Mouse (Mus musculus): Measurements from ENCODE around the gene Gm11555. TPM values are rescaled to one million over a fixed set of nuclear protein-coding genes. Genes with fewer than 3 reads are reported as not detected.
"Not testable (repeated sequence)": the region's sequence is repeated elsewhere in the genome, so short reads cannot be mapped to it uniquely, and the experiment has no call there.

The Gm11555 gene
- polyA plus RNA-seq, 1 experiment from 2014 or later: not detected

GRCm38 (mm10) chr11:99644351-99644750, 5.7 kb downstream of the Gm11555 start:
- H3K4me3 ChIP-seq (ENCODE audit: low read length): no peak overlapping the region
- no peaks in the 10 kb centered on the region for H3K36me3 ChIP-seq (ENCODE audit: control insufficient read depth, insufficient read depth, low read length)
- no peak overlapping the region for H3K9ac ChIP-seq (ENCODE audit: low read depth, low read length)
- no peak for ATAC-seq
- no peaks in the 10 kb centered on the region for H3K9me3 ChIP-seq (ENCODE audit: control insufficient read depth, low read length)
- no peaks in the 10 kb centered on the region for H3K4me1 ChIP-seq (ENCODE audit: control insufficient read depth, insufficient read depth, low read length)
- no peak overlapping the region for H3K27ac ChIP-seq (ENCODE audit: low read length)
- 76% methylated on average over 3 of the region's 3 CpGs for WGBS
- H3K27me3 ChIP-seq (replicated peaks; ENCODE audit: control insufficient read depth, insufficient read depth, low read length): no peaks in the 10 kb centered on the region
- no peak overlapping the region for H3K4me2 ChIP-seq (ENCODE audit: low read depth, low read length)

GRCm38 (mm10) chr11:99643635-99644139, 6.3 kb downstream of the Gm11555 start, which contains the start of gene Krtap4-7:
Krtap4-7 (minus strand) TSS chr11:99644089.
- not testable (repeated sequence) for H3K4me3 ChIP-seq (ENCODE audit: low read length); H3K27me3 ChIP-seq (replicated peaks; ENCODE audit: control insufficient read depth, insufficient read depth, low read length); H3K4me1 ChIP-seq (ENCODE audit: control insufficient read depth, insufficient read depth, low read length); H3K9ac ChIP-seq (ENCODE audit: low read depth, low read length); H3K4me2 ChIP-seq (ENCODE audit: low read depth, low read length); H3K36me3 ChIP-seq (ENCODE audit: control insufficient read depth, insufficient read depth, low read length); ATAC-seq; H3K27ac ChIP-seq (ENCODE audit: low read length); H3K9me3 ChIP-seq (ENCODE audit: control insufficient read depth, low read length)
- WGBS: 83% methylated on average over 9 of the region's 9 CpGs

- Histone ChIP-seq H3K4me1 (ENCODE audit: control insufficient read depth, insufficient read depth, low read length) (no peaks in the 10 kb centered on the region), H3K27me3 (replicated peaks; ENCODE audit: control insufficient read depth, insufficient read depth, low read length) (no peaks in the 10 kb centered on the region), H3K9ac (ENCODE audit: low read depth, low read length) (no peak overlapping the region), H3K9me3 (ENCODE audit: control insufficient read depth, low read length) (no peaks in the 10 kb centered on the region), H3K27ac (ENCODE audit: low read length) (no peak overlapping the region), H3K4me2 (ENCODE audit: low read depth, low read length) (no peak overlapping the region), H3K36me3 (ENCODE audit: control insufficient read depth, insufficient read depth, low read length) (no peaks in the 10 kb centered on the region), H3K4me3 (ENCODE audit: low read length) (no peak overlapping the region)
- ATAC-seq: no peak
- 34% methylated on average over 1 of the region's 1 CpGs for WGBS
These were observed 9.1 kb downstream of the Gm11555 start for GRCm38 (mm10) chr11:99640926-99641325.

- no peaks in the 10 kb centered on the region for H3K27me3 ChIP-seq (replicated peaks; ENCODE audit: control insufficient read depth, insufficient read depth, low read length)
- H3K4me1 ChIP-seq (ENCODE audit: control insufficient read depth, insufficient read depth, low read length): no peaks in the 10 kb centered on the region
- H3K4me2 ChIP-seq (ENCODE audit: low read depth, low read length): no peak overlapping the region
- H3K36me3 ChIP-seq (ENCODE audit: control insufficient read depth, insufficient read depth, low read length): no peaks in the 10 kb centered on the region
- H3K27ac ChIP-seq (ENCODE audit: low read length): no peak overlapping the region
- H3K4me3 ChIP-seq (ENCODE audit: low read length): no peak overlapping the region
- WGBS: 81% methylated on average over 1 of the region's 1 CpGs
- H3K9ac ChIP-seq (ENCODE audit: low read depth, low read length): no peak overlapping the region
- ATAC-seq: no peak
- H3K9me3 ChIP-seq (ENCODE audit: control insufficient read depth, low read length): no peaks in the 10 kb centered on the region
These were observed 12.9 kb downstream of the Gm11555 start for GRCm38 (mm10) chr11:99637086-99637485.

GRCm38 (mm10) chr11:99634653-99635134, 15.3 kb downstream of the Gm11555 start, which contains the start of gene Krtap4-2:
Krtap4-2 (minus strand) TSS chr11:99635084.
- H3K36me3 ChIP-seq (ENCODE audit: control insufficient read depth, insufficient read depth, low read length): no peaks in the 10 kb centered on the region
- 42% methylated on average over 8 of the region's 8 CpGs for WGBS
- no peak within 1 kb of the TSS for H3K27ac ChIP-seq (ENCODE audit: low read length)
- no peaks in the 10 kb centered on the region for H3K27me3 ChIP-seq (replicated peaks; ENCODE audit: control insufficient read depth, insufficient read depth, low read length)
- no peak within 1 kb of the TSS for H3K4me2 ChIP-seq (ENCODE audit: low read depth, low read length)
- no peak within 1 kb of the TSS for H3K4me3 ChIP-seq (ENCODE audit: low read length)
- no peak for ATAC-seq
- no peaks in the 10 kb centered on the region for H3K9me3 ChIP-seq (ENCODE audit: control insufficient read depth, low read length)
- no peaks in the 10 kb centered on the region for H3K4me1 ChIP-seq (ENCODE audit: control insufficient read depth, insufficient read depth, low read length)
- H3K9ac ChIP-seq (ENCODE audit: low read depth, low read length): no peak within 1 kb of the TSS

GRCm38 (mm10) chr11:99633293-99633692, 16.7 kb downstream of the Gm11555 start:
- H3K4me2 ChIP-seq (ENCODE audit: low read depth, low read length): no peak overlapping the region
- ATAC-seq: no peak
- no peak overlapping the region for H3K9ac ChIP-seq (ENCODE audit: low read depth, low read length)
- H3K9me3 ChIP-seq (ENCODE audit: control insufficient read depth, low read length): no peaks in the 10 kb centered on the region
- WGBS: 71% methylated on average over 2 of the region's 2 CpGs
- no peaks in the 10 kb centered on the region for H3K27me3 ChIP-seq (replicated peaks; ENCODE audit: control insufficient read depth, insufficient read depth, low read length)
- H3K27ac ChIP-seq (ENCODE audit: low read length): no peak overlapping the region
- no peaks in the 10 kb centered on the region for H3K36me3 ChIP-seq (ENCODE audit: control insufficient read depth, insufficient read depth, low read length)
- no peak overlapping the region for H3K4me3 ChIP-seq (ENCODE audit: low read length)
- no peaks in the 10 kb centered on the region for H3K4me1 ChIP-seq (ENCODE audit: control insufficient read depth, insufficient read depth, low read length)

GRCm38 (mm10) chr11:99630890-99631289, 19.1 kb downstream of the Gm11555 start:
- Histone ChIP-seq H3K4me2 (ENCODE audit: low read depth, low read length) (no peak overlapping the region), H3K9me3 (ENCODE audit: control insufficient read depth, low read length) (no peaks in the 10 kb centered on the region), H3K9ac (ENCODE audit: low read depth, low read length) (no peak overlapping the region), H3K36me3 (ENCODE audit: control insufficient read depth, insufficient read depth, low read length) (no peaks in the 10 kb centered on the region), H3K4me1 (ENCODE audit: control insufficient read depth, insufficient read depth, low read length) (no peaks in the 10 kb centered on the region), H3K4me3 (ENCODE audit: low read length) (no peak overlapping the region), H3K27me3 (replicated peaks; ENCODE audit: control insufficient read depth, insufficient read depth, low read length) (no peaks in the 10 kb centered on the region), H3K27ac (ENCODE audit: low read length) (no peak overlapping the region)
- 59% methylated on average over 3 of the region's 3 CpGs for WGBS
- ATAC-seq: no peak

- no peak for ATAC-seq
- no peak within 1 kb of the TSS for H3K9ac ChIP-seq (ENCODE audit: low read depth, low read length)
These were observed 21.9 kb downstream of the Gm11555 start, which contains the start of gene Krtap4-1 for GRCm38 (mm10) chr11:99628138-99628537. Krtap4-1 (minus strand) TSS chr11:99628238.

GRCm38 (mm10) chr11:99620335-99620734, 29.7 kb downstream of the Gm11555 start, which contains the start of gene Gm11562:
Gm11562 (minus strand) TSS chr11:99620435.
- ATAC-seq: no peak
- no peak within 1 kb of the TSS for H3K27ac ChIP-seq (ENCODE audit: low read length)
- 76% methylated on average over 2 of the region's 2 CpGs for WGBS

More at GRCm38 (mm10) chr11:99628138-99628537, 21.9 kb downstream of the Gm11555 start, which contains the start of gene Krtap4-1:
- Histone ChIP-seq H3K4me2 (ENCODE audit: low read depth, low read length) (no peak within 1 kb of the TSS), H3K4me1 (ENCODE audit: control insufficient read depth, insufficient read depth, low read length) (no peaks in the 10 kb centered on the region), H3K9me3 (ENCODE audit: control insufficient read depth, low read length) (no peaks in the 10 kb centered on the region), H3K36me3 (ENCODE audit: control insufficient read depth, insufficient read depth, low read length) (no peaks in the 10 kb centered on the region), H3K27ac (ENCODE audit: low read length) (no peak within 1 kb of the TSS), H3K4me3 (ENCODE audit: low read length) (no peak within 1 kb of the TSS), H3K27me3 (replicated peaks; ENCODE audit: control insufficient read depth, insufficient read depth, low read length) (no peaks in the 10 kb centered on the region)
- 79% methylated on average over 4 of the region's 4 CpGs for WGBS

More at GRCm38 (mm10) chr11:99620335-99620734, 29.7 kb downstream of the Gm11555 start, which contains the start of gene Gm11562:
- H3K9me3 ChIP-seq (ENCODE audit: control insufficient read depth, low read length): no peaks in the 10 kb centered on the region
- H3K4me3 ChIP-seq (ENCODE audit: low read length): no peak within 1 kb of the TSS
- no peaks in the 10 kb centered on the region for H3K4me1 ChIP-seq (ENCODE audit: control insufficient read depth, insufficient read depth, low read length)
- no peaks in the 10 kb centered on the region for H3K27me3 ChIP-seq (replicated peaks; ENCODE audit: control insufficient read depth, insufficient read depth, low read length)
- H3K9ac ChIP-seq (ENCODE audit: low read depth, low read length): no peak within 1 kb of the TSS
- no peaks in the 10 kb centered on the region for H3K36me3 ChIP-seq (ENCODE audit: control insufficient read depth, insufficient read depth, low read length)
- H3K4me2 ChIP-seq (ENCODE audit: low read depth, low read length): no peak within 1 kb of the TSS
